Mouse (Mus musculus) intestine, embryonic 14.5 days (tissue): ENCODE results near the gene Gmps. TPM values are rescaled to one million over a fixed set of nuclear protein-coding genes. Genes with fewer than 3 reads are reported as not detected.

Source experiments
- ATAC-seq: fragments of 200-750 bp; cut with Nextera tagmentation; replicated peaks from 2 replicates; pipeline ENCODE4 v1.8.0; 2017; ENCODE audit warnings: low read depth, moderate number of reproducible peaks, moderate TSS enrichment, moderate library complexity; ENCODE audit not compliant: low FRiP score, low TSS enrichment
- DNase-seq: peaks from one replicate; pipeline ENCODE4 v3.0.0-alpha.2; 2018; ENCODE audit warnings: low spot score
- H3K27ac ChIP-seq: fragments of 300-500 bp; sonication (generic); 2 replicates; pipeline ENCODE4 v1.5.1; 2014; ENCODE audit warnings: low read depth, mild to moderate bottlenecking, control low read depth
- H3K27me3 ChIP-seq: fragments of 300-500 bp; sonication (generic); replicated peaks from 2 replicates; pipeline ENCODE4 v1.6.1; 2014; ENCODE audit warnings: low read length, control low read depth; ENCODE audit not compliant: control insufficient read depth, insufficient read depth
- H3K36me3 ChIP-seq: fragments of 300-500 bp; sonication (generic); 2 replicates; pipeline ENCODE4 v1.6.1; 2014; ENCODE audit warnings: low read length, control low read depth; ENCODE audit not compliant: control insufficient read depth, insufficient read depth
- H3K4me1 ChIP-seq: fragments of 300-500 bp; sonication (generic); replicated peaks from 2 replicates; pipeline ENCODE4 v1.6.1; 2014; ENCODE audit warnings: low read length, control low read depth, mixed read lengths; ENCODE audit not compliant: control insufficient read depth, insufficient read depth
- H3K4me2 ChIP-seq: fragments of 300-500 bp; sonication (generic); 2 replicates; pipeline ENCODE4 v1.6.1; 2014; ENCODE audit warnings: low read length
- H3K4me3 ChIP-seq: fragments of 300-500 bp; sonication (generic); 2 replicates; pipeline ENCODE4 v1.5.1; 2014; ENCODE audit warnings: low read depth, low read length, control low read depth, mixed read lengths
- H3K9ac ChIP-seq: fragments of 300-500 bp; sonication (generic); 2 replicates; pipeline ENCODE4 v1.6.1; 2014; ENCODE audit warnings: mild to moderate bottlenecking, low read length
- H3K9me3 ChIP-seq: fragments of 300-500 bp; sonication (generic); 2 replicates; pipeline ENCODE4 v1.6.1; 2016; ENCODE audit warnings: low read length, control low read depth; ENCODE audit not compliant: control insufficient read depth
- WGBS: fragments of 180-500 bp; shearing (Covaris S2); extraction: QIAGEN DNeasy Blood & Tissue Kit; methylation state at CpG from one replicate; pipeline ENCODE4 v1.1.7; 2014; 5-methylcytosine and 5-hydroxymethylcytosine counted together
- polyA plus RNA-seq: library from polyadenylated mRNA; unstranded; fragments of >200 nt; fragmentation: Nextera tagmentation; extraction: Ambion mirVana; gene quantifications from 2 replicates; pipeline ENCODE4 v1.2.1, GENCODE M21; 2014

Gene Gmps
- 49.5 and 52.0 TPM in 2 replicates for polyA plus RNA-seq

DNA sequence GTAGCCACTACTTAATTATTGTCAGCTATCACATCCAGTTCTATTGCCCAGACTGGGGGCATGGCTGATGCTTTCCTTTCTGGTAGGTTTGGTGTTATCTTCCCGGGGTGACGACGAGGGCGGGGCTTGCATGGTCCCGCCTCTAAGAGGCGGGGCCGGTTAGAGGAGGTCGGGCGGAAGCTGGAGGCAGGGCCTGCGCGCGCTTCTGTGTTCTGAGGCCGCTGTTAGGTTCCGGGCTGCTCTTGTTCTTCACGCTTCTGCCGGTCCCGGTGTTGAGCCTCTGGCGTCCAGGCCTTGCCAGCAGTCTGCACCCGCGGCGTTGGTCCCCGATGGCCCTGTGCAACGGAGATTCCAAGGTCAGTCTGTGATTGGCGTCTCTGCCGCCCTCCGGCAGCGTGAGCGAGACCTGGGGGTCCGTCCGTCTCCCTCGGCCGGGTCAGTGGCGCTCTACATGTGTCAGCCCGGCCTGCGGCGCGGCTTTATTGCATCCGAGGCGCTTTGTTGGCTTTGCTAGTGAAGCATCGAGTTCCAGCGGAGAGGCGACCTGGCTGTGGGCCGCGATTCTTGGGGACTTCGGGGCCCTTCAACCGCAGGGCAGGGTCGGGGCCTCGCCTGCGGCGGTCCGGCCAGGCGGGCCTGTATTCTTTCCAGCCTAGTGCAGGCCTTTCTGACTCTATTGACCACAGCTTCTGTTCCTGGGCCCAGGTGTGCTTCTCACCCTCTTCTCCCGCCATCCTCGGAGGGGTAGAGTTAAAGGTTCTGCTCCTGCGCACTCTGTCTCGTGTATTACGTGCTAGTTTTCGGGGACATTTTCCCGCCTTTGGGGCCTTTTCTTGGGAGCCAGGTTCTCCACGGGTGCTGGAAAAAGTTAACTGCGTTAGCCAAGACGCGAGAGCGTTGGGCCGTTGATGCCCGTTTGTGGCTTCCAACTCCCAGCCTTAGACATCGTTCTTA is at the start of gene Gmps:
Gmps (plus strand) TSS at position 152 of the 954 bp plus-strand sequence.
- Histone ChIP-seq H3K9me3 (no peaks in the 10 kb centered on the region), H3K36me3 (peaks cover 14% of the 10 kb centered on the region), H3K4me1 (peaks cover 10% of the 10 kb centered on the region), H3K9ac (peak within 1 kb of the TSS; percentile 97), H3K4me2 (peak within 1 kb of the TSS; percentile 84), H3K27me3 (0 out of 2 replicates have a peak, but pooled peaks cover 2% of the 10 kb centered on the region), H3K27ac (peak within 1 kb of the TSS; percentile 92), H3K4me3 (peak within 1 kb of the TSS; percentile 94)
- ATAC-seq, result peak; percentile 98
- peak; percentile 95 for DNase-seq
- WGBS, result under 1% methylated on average over 67 of the region's 67 CpGs

- no peaks in the 10 kb centered on the region for H3K4me1 ChIP-seq
- ATAC-seq (peak; percentile 98), DNase-seq (peak; percentile 95)
- peak within 1 kb of the TSS; percentile 87 for H3K9ac ChIP-seq
- H3K27ac ChIP-seq, result 0 out of 2 replicates have a peak within 1 kb of the TSS, but pooled peaks have one; percentile 17
- H3K27me3 ChIP-seq, result no peaks in the 10 kb centered on the region
- 5% methylated on average over 48 of the region's 48 CpGs for WGBS
- no peaks in the 10 kb centered on the region for H3K9me3 ChIP-seq
- peak within 1 kb of the TSS; percentile 71 for H3K4me2 ChIP-seq
- H3K36me3 ChIP-seq, result 0 out of 2 replicates have a peak, but pooled peaks cover 2% of the 10 kb centered on the region
- peak within 1 kb of the TSS; percentile 60 for H3K4me3 ChIP-seq
Observed at GRCm38 (mm10) chr3:63928878-63929859, 46.7 kb upstream of the Gmps start, which contains the start of gene E130311K13Rik. Gene E130311K13Rik (minus strand): TSS chr3:63929472.

- H3K9ac ChIP-seq, result no peak overlapping the region
- H3K9me3 ChIP-seq, result no peaks in the 10 kb centered on the region
- no peak overlapping the region for H3K4me2 ChIP-seq
- H3K27ac ChIP-seq, result no peak overlapping the region
- no peaks in the 10 kb centered on the region for H3K27me3 ChIP-seq
- ATAC-seq (no peak), DNase-seq (no peak)
- no peaks in the 10 kb centered on the region for H3K4me1 ChIP-seq
- 87% methylated on average over 2 of the region's 2 CpGs for WGBS
- H3K4me3 ChIP-seq, result no peak overlapping the region
- peaks cover 14% of the 10 kb centered on the region for H3K36me3 ChIP-seq
Observed at GRCm38 (mm10) chr3:63938928-63939327, 37.0 kb upstream of the Gmps start.

- no peak for ATAC-seq
- Histone ChIP-seq H3K36me3 (peaks cover 22% of the 10 kb centered on the region), H3K9ac (no peak overlapping the region), H3K9me3 (no peaks in the 10 kb centered on the region), H3K27ac (no peak overlapping the region), H3K27me3 (no peaks in the 10 kb centered on the region), H3K4me1 (no peaks in the 10 kb centered on the region), H3K4me3 (no peak overlapping the region), H3K4me2 (no peak overlapping the region)
- WGBS, result 78% methylated on average over 2 of the region's 2 CpGs
- DNase-seq, result no peak
Observed at GRCm38 (mm10) chr3:63941204-63941850, 34.6 kb upstream of the Gmps start.

GRCm38 (mm10) chr3:63949837-63950236 is 26.1 kb upstream of the Gmps start:
- ATAC-seq, result no peak
- 77% methylated on average over 3 of the region's 3 CpGs for WGBS
- H3K9me3 ChIP-seq, result no peaks in the 10 kb centered on the region
- DNase-seq, result no peak
- H3K4me1 ChIP-seq, result 0 out of 2 replicates have a peak, but pooled peaks cover 2% of the 10 kb centered on the region
- H3K4me2 ChIP-seq, result no peak overlapping the region
- H3K27me3 ChIP-seq, result no peaks in the 10 kb centered on the region
- no peak overlapping the region for H3K27ac ChIP-seq
- no peak overlapping the region for H3K4me3 ChIP-seq
- H3K9ac ChIP-seq, result no peak overlapping the region
- H3K36me3 ChIP-seq, result peaks cover 6% of the 10 kb centered on the region

DNA sequence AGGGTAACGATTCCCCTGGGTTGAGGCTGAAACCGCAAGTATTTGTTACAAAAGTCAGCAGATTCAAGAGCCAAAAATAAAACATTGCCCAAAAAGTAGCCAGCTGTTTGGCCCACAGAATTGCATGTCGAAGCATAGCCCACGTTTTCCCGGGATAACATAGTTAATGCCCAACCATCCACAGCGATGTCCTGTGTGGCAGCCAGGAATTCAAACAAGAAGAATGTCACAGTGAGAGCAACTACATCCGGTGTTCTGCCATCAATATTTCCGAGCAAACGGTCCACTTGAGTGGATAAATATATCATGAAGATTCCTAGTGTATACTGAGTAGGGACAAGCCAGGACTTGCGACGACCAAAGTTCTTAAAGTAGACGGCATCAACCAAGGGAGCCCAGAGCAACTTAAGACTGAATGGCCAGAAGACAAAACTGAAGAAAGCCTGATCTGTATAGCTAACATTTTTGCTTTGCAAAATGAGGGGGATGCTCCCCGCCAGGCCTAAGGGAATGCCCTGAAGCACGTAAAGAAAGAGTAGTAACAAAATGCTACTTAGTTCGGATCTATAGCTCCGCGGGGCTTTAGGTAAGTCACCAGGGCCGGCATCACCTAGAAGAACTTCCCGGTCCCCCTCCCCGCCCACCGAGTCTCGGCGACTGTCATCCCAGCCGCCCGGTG is 12.3 kb upstream of the Gmps start:
- ATAC-seq (no peak), DNase-seq (no peak)
- peaks cover 15% of the 10 kb centered on the region for H3K4me1 ChIP-seq
- H3K4me3 ChIP-seq, result peak overlapping the region; percentile 90
- 0 out of 2 replicates have a peak, but pooled peaks cover 8% of the 10 kb centered on the region for H3K27me3 ChIP-seq
- peak overlapping the region; percentile 69 for H3K9ac ChIP-seq
- H3K4me2 ChIP-seq, result peak overlapping the region; percentile 87
- no peaks in the 10 kb centered on the region for H3K36me3 ChIP-seq
- 6% methylated on average over 25 of the region's 25 CpGs for WGBS
- peak overlapping the region; percentile 77; the same call in 1 of the 2 replicates for H3K27ac ChIP-seq
- no peaks in the 10 kb centered on the region for H3K9me3 ChIP-seq

DNA sequence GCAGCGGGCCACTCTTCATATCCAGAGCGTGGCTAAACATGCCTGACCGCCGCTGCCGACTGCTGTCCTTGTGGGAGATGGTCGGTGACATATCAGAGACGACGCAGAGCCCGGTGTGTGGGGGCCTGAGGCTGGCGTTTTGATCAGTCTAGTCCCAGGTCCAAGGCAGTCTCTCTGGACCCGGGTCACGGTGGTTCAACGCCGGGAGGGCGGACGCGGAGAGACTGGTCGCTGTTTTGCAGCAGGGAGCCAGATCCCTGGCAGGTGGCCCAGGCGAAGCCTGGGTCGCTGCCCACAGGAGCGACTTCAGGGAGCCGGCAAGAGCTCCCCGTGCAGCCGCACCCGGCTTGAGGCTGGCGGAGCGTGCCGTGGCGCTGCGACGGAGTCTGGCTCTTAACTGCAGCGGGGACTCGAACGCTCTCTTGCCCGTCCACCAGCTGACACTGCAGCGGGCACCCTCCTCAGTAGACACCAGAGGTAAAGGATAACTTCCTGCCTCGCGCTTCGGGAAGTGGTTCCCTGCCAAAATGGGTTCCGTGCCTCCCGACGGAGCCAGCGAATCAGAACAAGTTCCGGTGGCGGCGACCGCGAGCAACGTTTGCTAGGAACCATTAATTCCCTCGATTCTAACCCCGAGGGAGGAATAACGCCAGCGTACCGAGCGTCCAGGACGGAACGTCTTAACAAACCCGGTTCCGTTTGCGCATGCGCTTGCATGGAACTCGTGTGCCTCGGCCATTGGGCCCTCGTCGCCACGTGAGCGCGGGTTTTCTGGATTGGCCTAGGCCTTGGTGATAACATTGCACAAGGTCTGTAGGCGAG is 11.6 kb upstream of the Gmps start, which contains the start of gene Slc33a1:
Slc33a1 (minus strand) TSS at position 669 of the 822 bp plus-strand sequence.
- Histone ChIP-seq H3K4me2 (peak within 1 kb of the TSS; percentile 87), H3K4me1 (peaks cover 15% of the 10 kb centered on the region), H3K9ac (peak within 1 kb of the TSS; percentile 69), H3K9me3 (no peaks in the 10 kb centered on the region), H3K4me3 (peak within 1 kb of the TSS; percentile 90), H3K36me3 (no peaks in the 10 kb centered on the region), H3K27me3 (0 out of 2 replicates have a peak, but pooled peaks cover 8% of the 10 kb centered on the region), H3K27ac (peak within 1 kb of the TSS; percentile 77)
- WGBS, result under 1% methylated on average over 69 of the region's 69 CpGs
- peak; percentile 98 for ATAC-seq
- peak; percentile 99 for DNase-seq
